ENCODE assay signal across 8 mouse cellular contexts in genomic region chr3:142490465-142490864, GRCm38 (mm10). TPM values are rescaled to one million over a fixed set of nuclear protein-coding genes. Genes with fewer than 3 reads are reported as not detected.
DNase-seq lines count a peak whose midpoint lies in the region.

No protein-coding gene starts in this region.

- DNase-seq in CD8-positive naive resting alpha-beta T cell, adult 2 months (ENCODE audit: low read depth in 2 of 2, low spot score in 2 of 2), result peak; percentile 65 to 73
- DNase-seq in adrenal gland, adult (ENCODE audit: inconsistent age in 2 of 2, low spot score in 1 of 2), result peak; percentile 71 to 92
- DNase-seq in embryo, embryonic 10.5 days (ENCODE audit: low spot score), result peak; percentile 87
- DNase-seq in gastrocnemius, postnatal 25 days, result peak; percentile 45
- DNase-seq in kidney, postnatal 25 days, result peak; percentile 81 to 89
- peak; percentile 73 to 82 for DNase-seq in lung, adult 18-20 months
- DNase-seq in ovary, adult 18-20 months (ENCODE audit: low spot score), result peak; percentile 44
- peak; percentile 75 for DNase-seq in thymus, postnatal 0 days (ENCODE audit: low spot score)

RNA-seq across cellular contexts. Expression of gene Gbp5, which starts 3.3 kb away (rescaled TPM):
- 1 to 10 TPM; 2.1 to 3.2 TPM for total RNA-seq in gastrocnemius, postnatal 25 days (2021)
- polyA plus RNA-seq in thymus, postnatal 0 days (2015; fragmentation: Nextera tagmentation; extraction: Ambion mirVana), result 0.99 and 1.2 TPM in 2 replicates

RNA-seq across cellular contexts. Expression of gene Gbp7, which starts 39.7 kb away (rescaled TPM):
- 10 to 100 TPM in 1 of 2 experiments, 1 to 10 TPM in 1; 8.8 to 14.1 TPM for total RNA-seq in gastrocnemius, postnatal 25 days (2021)
- polyA plus RNA-seq in thymus, postnatal 0 days (2015; fragmentation: Nextera tagmentation; extraction: Ambion mirVana), result 23.4 and 26.8 TPM in 2 replicates

Comparison
In these comparisons a context has a peak if more than half of its experiments do, and no peak if none do; other contexts are left out.
1. Peak in every context shown above with its lines: DNase-seq.